ENCODE assay signal across 12 mouse cellular contexts in the genomic region with DNA sequence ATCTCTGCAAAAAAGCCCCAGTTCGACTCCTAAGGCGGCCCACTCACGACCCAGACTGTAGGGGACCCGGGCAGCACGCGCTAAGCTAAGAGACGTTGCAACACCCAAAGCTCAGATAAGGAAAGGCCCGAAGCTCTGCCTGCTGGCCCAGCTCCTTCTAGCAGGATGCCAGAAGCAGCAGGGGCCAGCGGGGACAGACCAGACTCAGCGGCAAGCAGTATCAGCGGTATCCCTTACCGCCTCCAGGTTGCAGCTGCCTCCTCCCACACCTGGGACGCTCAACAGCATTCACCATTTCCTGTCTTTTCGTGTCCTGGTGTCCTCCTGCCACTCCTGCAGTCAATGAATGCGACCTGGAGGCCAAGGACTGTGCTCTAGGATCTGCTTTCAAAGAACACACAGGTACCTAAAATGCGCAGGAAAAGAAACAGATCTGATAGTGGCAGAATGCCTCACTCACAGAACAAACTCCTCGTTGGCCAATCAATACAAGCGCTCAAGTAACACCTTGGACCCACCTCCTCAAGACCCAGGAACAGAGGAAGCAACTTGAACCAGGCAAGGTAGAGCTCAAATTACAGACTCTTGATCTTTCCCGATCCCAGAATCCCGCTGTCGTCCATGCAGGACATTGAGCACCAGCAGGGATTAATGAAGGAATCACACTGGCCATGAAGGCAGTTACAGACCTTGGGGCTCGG. TPM values are rescaled to one million over a fixed set of nuclear protein-coding genes. Genes with fewer than 3 reads are reported as not detected.
DNase-seq lines count a peak whose midpoint lies in the region; ATAC-seq lines count a peak whose summit lies in the region.
"Had no signal": no experiment of that assay in that cellular context is flagged by ENCODE, and none has a peak within 500 bp of the region (broad histone marks: within the 10 kb centered on the region; RNA-seq: fewer than 3 reads in every experiment).

No protein-coding gene starts in this region.

- 0 out of 2 replicates have a peak overlapping the region, but pooled peaks have one; percentile 2 for H3K4me2 ChIP-seq in hindbrain, embryonic 11.5 days (replicated peaks; ENCODE audit: low read depth, low read length)
- H3K4me2 ChIP-seq in hindbrain, embryonic 14.5 days (replicated peaks) = no peak overlapping the region
- H3K4me2 ChIP-seq in embryonic facial prominence, embryonic 14.5 days (ENCODE audit: low read depth, low read length) = peak overlapping the region; percentile 17; the same call in 1 of the 2 replicates
- peak overlapping the region; percentile 32; the same call in 1 of the 2 replicates for H3K4me2 ChIP-seq in liver, embryonic 13.5 days
- H3K4me2 ChIP-seq: hindbrain, embryonic 15.5 days had no signal

- no peak for ATAC-seq in hindbrain, embryonic 11.5 days (ENCODE audit: low FRiP score)
- ATAC-seq in hindbrain, embryonic 14.5 days (ENCODE audit: low FRiP score) = no peak
- no peak; the same call in 1 of the 2 replicates for ATAC-seq in embryonic facial prominence, embryonic 14.5 days (ENCODE audit: low read depth)
- ATAC-seq in liver, embryonic 13.5 days (ENCODE audit: low read depth) = no peak

- no peak overlapping the region for H3K27ac ChIP-seq in hindbrain, embryonic 11.5 days (ENCODE audit: low read depth, low read length)
- no peak overlapping the region for H3K27ac ChIP-seq in hindbrain, embryonic 14.5 days
- no peak overlapping the region for H3K27ac ChIP-seq in embryonic facial prominence, embryonic 14.5 days (replicated peaks; ENCODE audit: low read depth, low read length)
- H3K27ac ChIP-seq in liver, embryonic 13.5 days = no peak overlapping the region
- H3K27ac ChIP-seq: hindbrain, embryonic 15.5 days had no signal

- no peaks in the 10 kb centered on the region for H3K4me1 ChIP-seq in hindbrain, embryonic 11.5 days (replicated peaks; ENCODE audit: control insufficient read depth, insufficient read depth, low read length)
- H3K4me1 ChIP-seq in hindbrain, embryonic 14.5 days (replicated peaks; ENCODE audit: control insufficient read depth, insufficient read depth, low read length) = no peaks in the 10 kb centered on the region
- H3K4me1 ChIP-seq in embryonic facial prominence, embryonic 14.5 days (ENCODE audit: control insufficient read depth, insufficient read depth, low read length) = no peaks in the 10 kb centered on the region
- no peaks in the 10 kb centered on the region; the same call in 1 of the 2 replicates for H3K4me1 ChIP-seq in liver, embryonic 13.5 days (replicated peaks)
- H3K4me1 ChIP-seq: hindbrain, embryonic 15.5 days had no signal

- DNase-seq in hindbrain, embryonic 11.5 days (ENCODE audit: low spot score) = no peak
- no peak for DNase-seq in hindbrain, embryonic 14.5 days (ENCODE audit: low spot score)
- DNase-seq in R1 (ENCODE audit: low read depth, low spot score) = peak; percentile 93
- DNase-seq in embryonic facial prominence, embryonic 14.5 days (ENCODE audit: low spot score) = no peak
- DNase-seq in liver, embryonic 13.5 days = no peak
- DNase-seq in retina, postnatal 1 day = no peak
- no peak for DNase-seq in thymus, postnatal 25 days
- DNase-seq in left cerebral cortex, postnatal 36 days (ENCODE audit: low spot score in 2 of 2) = no peak

- no peaks in the 10 kb centered on the region; the same call in 1 of the 2 replicates for H3K9me3 ChIP-seq in hindbrain, embryonic 11.5 days (ENCODE audit: control insufficient read depth, low read length)
- no peaks in the 10 kb centered on the region for H3K9me3 ChIP-seq in hindbrain, embryonic 14.5 days (ENCODE audit: control insufficient read depth, low read length)
- no peaks in the 10 kb centered on the region for H3K9me3 ChIP-seq in embryonic facial prominence, embryonic 14.5 days (ENCODE audit: control insufficient read depth, low read length)
- no peaks in the 10 kb centered on the region for H3K9me3 ChIP-seq in liver, embryonic 13.5 days (replicated peaks)
- H3K9me3 ChIP-seq: hindbrain, embryonic 15.5 days had no signal

- 13% methylated on average over 22 of the region's 22 CpGs for WGBS in hindbrain, embryonic 11.5 days
- 15% methylated on average over 22 of the region's 22 CpGs for WGBS in hindbrain, embryonic 14.5 days
- WGBS in embryonic facial prominence, embryonic 14.5 days = 8% methylated on average over 21 of the region's 22 CpGs
- 6% methylated on average over 22 of the region's 22 CpGs for WGBS in liver, embryonic 13.5 days (ENCODE audit: insufficient replicate concordance)

- no peak overlapping the region for H3K9ac ChIP-seq in hindbrain, embryonic 11.5 days (ENCODE audit: low read depth, low read length)
- H3K9ac ChIP-seq in hindbrain, embryonic 14.5 days = no peak overlapping the region
- H3K9ac ChIP-seq in embryonic facial prominence, embryonic 14.5 days (ENCODE audit: low read depth, low read length) = no peak overlapping the region
- no peak overlapping the region for H3K9ac ChIP-seq in liver, embryonic 13.5 days
- H3K9ac ChIP-seq: hindbrain, embryonic 15.5 days had no signal

- H3K36me3 ChIP-seq in hindbrain, embryonic 11.5 days (ENCODE audit: control insufficient read depth, insufficient read depth, low read length) = 0 out of 2 replicates have a peak, but pooled peaks cover 3% of the 10 kb centered on the region
- peaks cover 38% of the 10 kb centered on the region for H3K36me3 ChIP-seq in hindbrain, embryonic 14.5 days (replicated peaks; ENCODE audit: control insufficient read depth, insufficient read depth)
- peaks cover 36% of the 10 kb centered on the region for H3K36me3 ChIP-seq in embryonic facial prominence, embryonic 14.5 days (ENCODE audit: control insufficient read depth, insufficient read depth, low read length)
- H3K36me3 ChIP-seq in liver, embryonic 13.5 days = peaks cover 4% of the 10 kb centered on the region

- H3K4me3 ChIP-seq in hindbrain, embryonic 11.5 days (ENCODE audit: low read depth, low read length) = no peak overlapping the region
- no peak overlapping the region for H3K4me3 ChIP-seq in hindbrain, embryonic 14.5 days (replicated peaks; ENCODE audit: low read length)
- H3K4me3 ChIP-seq in embryonic facial prominence, embryonic 14.5 days (ENCODE audit: low read depth, low read length) = no peak overlapping the region
- no peak overlapping the region for H3K4me3 ChIP-seq in liver, embryonic 13.5 days (replicated peaks)
- H3K4me3 ChIP-seq: hindbrain, embryonic 15.5 days; megakaryocyte, embryonic 14.5 days had no signal

- no peaks in the 10 kb centered on the region for H3K27me3 ChIP-seq in hindbrain, embryonic 11.5 days (ENCODE audit: control insufficient read depth, insufficient read depth, low read length)
- H3K27me3 ChIP-seq in hindbrain, embryonic 14.5 days (ENCODE audit: control insufficient read depth, insufficient read depth, low read length) = 0 out of 2 replicates have a peak, but pooled peaks cover 5% of the 10 kb centered on the region
- no peaks in the 10 kb centered on the region for H3K27me3 ChIP-seq in embryonic facial prominence, embryonic 14.5 days (replicated peaks; ENCODE audit: control insufficient read depth, insufficient read depth, low read length)
- H3K27me3 ChIP-seq in liver, embryonic 13.5 days = peaks cover 14% of the 10 kb centered on the region

- intact Hi-C loops in left cerebral cortex, postnatal 36 days (cut with DNase I) = no loop called here

RNA-seq across cellular contexts. Expression of gene Zfp870, which starts 13.8 kb away (rescaled TPM):
- polyA plus RNA-seq in hindbrain, embryonic 11.5 days (2014; fragmentation: Nextera tagmentation; extraction: Ambion mirVana) = 8.6 and 10.0 TPM in 2 replicates
- polyA plus RNA-seq in hindbrain, embryonic 14.5 days (2014; fragmentation: Nextera tagmentation; extraction: Ambion mirVana) = 7.9 and 10.1 TPM in 2 replicates
- 8.7 and 8.9 TPM in 2 replicates for polyA plus RNA-seq in embryonic facial prominence, embryonic 14.5 days (2014; fragmentation: Nextera tagmentation; extraction: Ambion mirVana)
- polyA plus RNA-seq in liver, embryonic 13.5 days (2015; fragmentation: Nextera tagmentation; extraction: Ambion mirVana) = 1.9 and 2.0 TPM in 2 replicates
- total RNA-seq in left cerebral cortex, postnatal 36 days (2021) = 1 to 10 TPM; 8.4 to 8.9 TPM

RNA-seq across cellular contexts. Expression of gene Cyp4f14, which starts 39.5 kb away (rescaled TPM):
- not detected in 2 replicates for polyA plus RNA-seq in hindbrain, embryonic 11.5 days (2014; fragmentation: Nextera tagmentation; extraction: Ambion mirVana)
- 0.10 TPM in 1 of 2 replicates, not detected in the other for polyA plus RNA-seq in hindbrain, embryonic 14.5 days (2014; fragmentation: Nextera tagmentation; extraction: Ambion mirVana)
- not detected in 2 replicates for polyA plus RNA-seq in embryonic facial prominence, embryonic 14.5 days (2014; fragmentation: Nextera tagmentation; extraction: Ambion mirVana)
- polyA plus RNA-seq in liver, embryonic 13.5 days (2015; fragmentation: Nextera tagmentation; extraction: Ambion mirVana) = not detected in 2 replicates
- total RNA-seq in left cerebral cortex, postnatal 36 days (2021) = 1 to 10 TPM; 5.5 to 5.6 TPM
- total RNA-seq: common myeloid progenitor, adult 5-6 weeks had no signal
- polyA plus RNA-seq: hindbrain, embryonic 15.5 days; neural tube, embryonic 14.5 days had no signal

RNA-seq across cellular contexts. Expression of gene Zfp799, which starts 47.6 kb away (rescaled TPM):
- polyA plus RNA-seq in hindbrain, embryonic 11.5 days (2014; fragmentation: Nextera tagmentation; extraction: Ambion mirVana) = 20.3 and 24.4 TPM in 2 replicates
- polyA plus RNA-seq in hindbrain, embryonic 14.5 days (2014; fragmentation: Nextera tagmentation; extraction: Ambion mirVana) = 20.1 and 20.6 TPM in 2 replicates
- polyA plus RNA-seq in embryonic facial prominence, embryonic 14.5 days (2014; fragmentation: Nextera tagmentation; extraction: Ambion mirVana) = 14.5 and 15.4 TPM in 2 replicates
- 1.7 and 2.0 TPM in 2 replicates for polyA plus RNA-seq in liver, embryonic 13.5 days (2015; fragmentation: Nextera tagmentation; extraction: Ambion mirVana)
- 10 to 100 TPM; 24.2 to 32.7 TPM for total RNA-seq in left cerebral cortex, postnatal 36 days (2021)
